Mouse (Mus musculus): ENCODE measurements around the gene Gprc5d. TPM values are rescaled to one million over a fixed set of nuclear protein-coding genes. Genes with fewer than 3 reads are reported as not detected.

Gprc5d gene
- total and polyA plus RNA-seq, 2 experiments from 2014 or later: 0.19 TPM; not detected in 1

DNA sequence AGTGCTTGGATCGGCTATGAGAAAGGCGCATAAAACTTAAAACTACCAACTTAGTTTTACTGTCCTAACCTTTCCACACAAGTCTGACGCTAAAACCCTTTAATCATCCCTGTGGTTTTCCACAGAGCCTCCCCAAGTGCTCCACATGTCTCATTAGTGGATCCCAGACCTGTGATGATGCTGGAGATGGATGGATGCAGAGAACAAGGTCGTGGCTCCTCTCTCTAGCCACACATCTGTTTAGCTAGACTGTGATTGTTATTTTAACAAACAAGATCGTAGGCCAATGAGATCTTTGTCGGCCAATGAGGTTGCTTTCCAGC is 5.0 kb downstream of the Gprc5d start:
- H3K9ac ChIP-seq: no peak overlapping the region
- DNase-seq: no peak
- no peak for ATAC-seq
- H3K27ac ChIP-seq (ENCODE audit: low read depth, low read length): no peak overlapping the region
- no peaks in the 10 kb centered on the region for H3K27me3 ChIP-seq (ENCODE audit: insufficient read depth, low read length)
- peaks cover 3% of the 10 kb centered on the region; the same call in 1 of the 2 replicates for H3K4me1 ChIP-seq (ENCODE audit: insufficient read depth)
- WGBS: 25% methylated on average over 6 of the region's 6 CpGs
- no peaks in the 10 kb centered on the region for H3K9me3 ChIP-seq (ENCODE audit: low read length)
- no peak overlapping the region for H3K4me2 ChIP-seq (ENCODE audit: low read depth)
- no peak overlapping the region for H3K4me3 ChIP-seq (ENCODE audit: low read depth, low read length)
- TF ChIP-seq CTCF (IDR thresholded peaks at IDR 0.05; ENCODE audit: low read depth): no peak
- no peaks in the 10 kb centered on the region for H3K36me3 ChIP-seq (ENCODE audit: insufficient read depth)

DNA sequence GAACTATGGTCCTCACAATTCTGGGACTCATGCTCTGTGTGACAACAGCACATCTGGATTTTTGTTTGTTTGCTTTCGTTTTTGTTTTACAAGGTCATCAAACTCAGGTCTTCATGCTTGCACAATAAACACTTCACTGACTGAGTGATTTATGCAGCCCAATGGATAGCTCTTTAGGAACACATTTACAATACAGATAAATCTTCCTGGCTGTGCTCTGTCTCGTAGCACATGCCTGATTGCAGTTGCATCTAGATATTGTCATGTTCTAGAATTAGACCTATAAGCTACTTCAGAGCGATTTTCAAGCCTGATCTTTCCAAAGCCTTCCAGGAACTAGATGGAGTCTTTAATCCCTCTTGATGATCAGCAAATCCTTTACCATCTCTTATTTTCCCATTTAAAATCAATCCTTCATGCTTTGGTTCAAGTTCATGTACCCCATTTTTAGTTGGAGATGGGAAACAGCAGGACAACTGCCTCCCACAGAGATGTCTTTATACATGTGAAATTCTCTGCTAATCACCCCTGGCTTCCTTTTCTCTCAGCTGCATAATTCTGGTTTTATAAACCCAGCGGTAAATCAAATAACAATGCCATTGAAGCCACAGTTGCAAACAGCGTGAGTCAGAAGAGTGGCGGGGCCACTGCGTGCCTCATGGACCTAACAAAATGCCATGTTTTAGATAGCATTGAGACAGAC is 5.5 kb downstream of the Gprc5d start:
- Histone ChIP-seq H3K4me2 (ENCODE audit: low read depth) (no peak overlapping the region), H3K9me3 (ENCODE audit: low read length) (no peaks in the 10 kb centered on the region), H3K9ac (no peak overlapping the region), H3K4me1 (ENCODE audit: insufficient read depth) (peaks cover 3% of the 10 kb centered on the region; the same call in 1 of the 2 replicates), H3K4me3 (ENCODE audit: low read depth, low read length) (no peak overlapping the region), H3K27ac (ENCODE audit: low read depth, low read length) (no peak overlapping the region), H3K36me3 (ENCODE audit: insufficient read depth) (no peaks in the 10 kb centered on the region), H3K27me3 (ENCODE audit: insufficient read depth, low read length) (no peaks in the 10 kb centered on the region)
- DNase-seq (no peak), ATAC-seq (no peak)
- WGBS: 18% methylated on average over 7 of the region's 7 CpGs
- TF ChIP-seq CTCF (IDR thresholded peaks at IDR 0.05; ENCODE audit: low read depth): no peak

- no peaks in the 10 kb centered on the region for H3K27me3 ChIP-seq (ENCODE audit: insufficient read depth, low read length)
- no peak overlapping the region for H3K4me3 ChIP-seq (ENCODE audit: low read depth, low read length)
- TF ChIP-seq CTCF (IDR thresholded peaks at IDR 0.05; ENCODE audit: low read depth): no peak
Measured at GRCm38 (mm10) chr6:135107014-135107413, 11.1 kb downstream of the Gprc5d start.

GRCm38 (mm10) chr6:135102736-135103303 is 15.3 kb downstream of the Gprc5d start:
- WGBS: 83% methylated on average over 5 of the region's 5 CpGs
- Histone ChIP-seq H3K27me3 (ENCODE audit: insufficient read depth, low read length) (no peaks in the 10 kb centered on the region), H3K36me3 (ENCODE audit: insufficient read depth) (no peaks in the 10 kb centered on the region), H3K9ac (no peak overlapping the region), H3K4me3 (ENCODE audit: low read depth, low read length) (no peak overlapping the region), H3K9me3 (ENCODE audit: low read length) (no peaks in the 10 kb centered on the region), H3K27ac (ENCODE audit: low read depth, low read length) (no peak overlapping the region), H3K4me2 (ENCODE audit: low read depth) (no peak overlapping the region), H3K4me1 (ENCODE audit: insufficient read depth) (no peaks in the 10 kb centered on the region)
- DNase-seq (no peak), ATAC-seq (no peak)
- no peak for TF ChIP-seq CTCF (IDR thresholded peaks at IDR 0.05; ENCODE audit: low read depth)

More at GRCm38 (mm10) chr6:135107014-135107413, 11.1 kb downstream of the Gprc5d start:
- ATAC-seq (no peak), DNase-seq (no peak)
- H3K4me2 ChIP-seq (ENCODE audit: low read depth): no peak overlapping the region
- no peaks in the 10 kb centered on the region for H3K36me3 ChIP-seq (ENCODE audit: insufficient read depth)
- H3K4me1 ChIP-seq (ENCODE audit: insufficient read depth): no peaks in the 10 kb centered on the region
- WGBS: 88% methylated on average over 6 of the region's 6 CpGs
- H3K9ac ChIP-seq: no peak overlapping the region
- no peaks in the 10 kb centered on the region for H3K9me3 ChIP-seq (ENCODE audit: low read length)
- no peak overlapping the region for H3K27ac ChIP-seq (ENCODE audit: low read depth, low read length)

DNA sequence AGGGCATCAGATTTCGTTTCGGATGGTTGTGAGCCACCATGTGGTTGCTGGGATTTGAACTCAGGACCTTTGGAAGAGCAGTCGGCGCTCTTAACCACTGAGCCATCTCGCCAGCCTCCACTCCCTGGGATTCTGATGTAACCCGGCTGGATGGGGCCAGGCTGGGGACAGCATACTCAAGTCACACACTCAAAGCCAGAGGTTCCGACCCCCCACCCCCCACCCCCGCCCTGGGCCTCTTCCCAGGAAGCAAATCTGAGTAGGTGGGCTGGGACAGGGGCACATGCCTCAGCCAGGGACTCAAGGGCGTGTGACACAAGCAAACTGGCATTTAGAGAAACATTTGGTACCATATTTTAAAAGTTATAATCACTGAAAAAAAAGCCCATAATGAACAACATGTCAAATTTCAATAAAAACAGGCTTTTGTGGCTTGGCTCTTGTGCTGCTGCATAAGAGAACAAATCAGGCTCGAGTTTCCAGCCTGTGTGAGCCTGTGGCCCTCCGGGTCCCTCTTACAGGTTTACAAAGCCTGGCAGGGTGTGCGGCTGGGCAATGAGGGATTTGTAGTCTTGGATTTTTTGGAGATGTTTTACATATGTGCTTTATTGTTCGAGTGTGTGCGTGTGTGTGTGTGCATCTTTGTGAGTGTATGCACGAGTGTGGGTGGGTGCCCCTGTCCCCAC is 17.2 kb downstream of the Gprc5d start:
- WGBS: 79% methylated on average over 15 of the region's 15 CpGs
- DNase-seq: no peak

GRCm38 (mm10) chr6:135092798-135093470 is 25.1 kb downstream of the Gprc5d start:
- Histone ChIP-seq H3K27me3 (ENCODE audit: insufficient read depth, low read length) (no peaks in the 10 kb centered on the region), H3K4me2 (ENCODE audit: low read depth) (no peak overlapping the region), H3K9ac (no peak overlapping the region), H3K27ac (ENCODE audit: low read depth, low read length) (peak overlapping the region; percentile 79), H3K4me3 (ENCODE audit: low read depth, low read length) (no peak overlapping the region), H3K9me3 (ENCODE audit: low read length) (no peaks in the 10 kb centered on the region), H3K4me1 (ENCODE audit: insufficient read depth) (peaks cover 3% of the 10 kb centered on the region; the same call in 1 of the 2 replicates), H3K36me3 (ENCODE audit: insufficient read depth) (no peaks in the 10 kb centered on the region)
- DNase-seq: peak; percentile 78
- WGBS: 59% methylated on average over 12 of the region's 12 CpGs
- TF ChIP-seq CTCF (IDR thresholded peaks at IDR 0.05; ENCODE audit: low read depth): no peak
- peak; percentile 91 for ATAC-seq

More for the DNA sequence above, 17.2 kb downstream of the Gprc5d start:
- TF ChIP-seq CTCF (IDR thresholded peaks at IDR 0.05; ENCODE audit: low read depth): no peak
- H3K36me3 ChIP-seq (ENCODE audit: insufficient read depth): no peaks in the 10 kb centered on the region
- ATAC-seq: no peak
- no peak overlapping the region for H3K27ac ChIP-seq (ENCODE audit: low read depth, low read length)
- no peaks in the 10 kb centered on the region for H3K4me1 ChIP-seq (ENCODE audit: insufficient read depth)
- no peak overlapping the region for H3K4me3 ChIP-seq (ENCODE audit: low read depth, low read length)
- H3K27me3 ChIP-seq (ENCODE audit: insufficient read depth, low read length): no peaks in the 10 kb centered on the region
- H3K9me3 ChIP-seq (ENCODE audit: low read length): no peaks in the 10 kb centered on the region
- H3K9ac ChIP-seq: no peak overlapping the region
- H3K4me2 ChIP-seq (ENCODE audit: low read depth): no peak overlapping the region

Measured in forebrain, postnatal 0 days (tissue).